Mouse (Mus musculus): Measurements from ENCODE around the gene Pdzd8. TPM values are rescaled to one million over a fixed set of nuclear protein-coding genes. Genes with fewer than 3 reads are reported as not detected.
A peak's percentile ranks its signal among the peaks of the same experiment; 100 is the strongest.

Gene Pdzd8
- polyA plus RNA-seq, 1 experiment, result 35.1 TPM

DNA sequence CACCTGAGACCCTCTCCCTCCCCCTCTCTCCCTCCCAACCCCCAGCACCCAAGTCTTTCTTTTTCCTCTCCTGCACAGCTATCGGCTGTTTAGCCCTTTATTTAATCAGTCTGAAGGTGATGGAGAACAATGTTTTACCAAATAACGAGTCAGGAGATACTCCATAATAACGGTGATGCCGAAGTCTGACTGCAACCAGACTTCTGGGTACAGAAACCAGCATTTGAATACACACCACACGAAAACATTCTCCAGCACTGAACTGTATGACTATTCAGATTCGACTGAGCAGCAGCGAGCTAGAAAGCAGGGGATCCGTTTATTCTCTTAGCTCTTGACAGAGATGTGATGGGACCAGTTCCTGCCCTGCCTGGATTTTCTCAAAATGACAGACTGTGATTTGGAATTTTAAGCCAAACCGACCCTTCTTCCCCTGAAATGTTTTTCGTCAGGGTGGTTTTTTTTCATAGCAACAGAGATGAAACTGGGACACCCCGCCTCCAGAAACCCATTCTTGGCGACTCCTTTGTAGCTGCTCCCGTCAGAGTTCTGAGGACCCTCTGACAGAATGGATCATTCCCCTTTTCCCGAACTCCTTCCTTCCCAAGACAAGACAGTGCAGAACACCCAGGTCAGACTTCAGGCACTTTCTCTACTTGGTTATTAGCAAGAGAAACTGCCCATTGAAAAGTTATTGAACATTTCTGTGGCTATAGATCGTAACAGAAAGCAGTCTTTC, 5.7 kb upstream of the Pdzd8 start:
- Histone ChIP-seq H3K36me3 (ENCODE audit: control insufficient read depth, insufficient read depth, low read length, poor library complexity, severe bottlenecking) (no peaks in the 10 kb centered on the region), H3K9ac (ENCODE audit: low read depth, poor library complexity, severe bottlenecking) (no peak overlapping the region), H3K27me3 (ENCODE audit: control insufficient read depth, insufficient read depth, low read length, poor library complexity, severe bottlenecking) (no peaks in the 10 kb centered on the region), H3K9me3 (replicated peaks; ENCODE audit: control insufficient read depth, insufficient read depth, low read length, poor library complexity, severe bottlenecking) (no peaks in the 10 kb centered on the region), H3K4me1 (ENCODE audit: control insufficient read depth, insufficient read depth, low read length) (no peaks in the 10 kb centered on the region), H3K4me3 (ENCODE audit: low read depth, low read length) (no peak overlapping the region), H3K27ac (ENCODE audit: insufficient read depth, low read length) (no peak overlapping the region)
- TF ChIP-seq POLR2A (IDR thresholded peaks at IDR 0.05; ENCODE audit: insufficient read depth, low read length) (no peak), EP300 (IDR thresholded peaks at IDR 0.05; ENCODE audit: insufficient read depth, low read depth, low read length) (no peak), CTCF (IDR thresholded peaks at IDR 0.05; ENCODE audit: low read depth, low read length) (no peak)

DNA sequence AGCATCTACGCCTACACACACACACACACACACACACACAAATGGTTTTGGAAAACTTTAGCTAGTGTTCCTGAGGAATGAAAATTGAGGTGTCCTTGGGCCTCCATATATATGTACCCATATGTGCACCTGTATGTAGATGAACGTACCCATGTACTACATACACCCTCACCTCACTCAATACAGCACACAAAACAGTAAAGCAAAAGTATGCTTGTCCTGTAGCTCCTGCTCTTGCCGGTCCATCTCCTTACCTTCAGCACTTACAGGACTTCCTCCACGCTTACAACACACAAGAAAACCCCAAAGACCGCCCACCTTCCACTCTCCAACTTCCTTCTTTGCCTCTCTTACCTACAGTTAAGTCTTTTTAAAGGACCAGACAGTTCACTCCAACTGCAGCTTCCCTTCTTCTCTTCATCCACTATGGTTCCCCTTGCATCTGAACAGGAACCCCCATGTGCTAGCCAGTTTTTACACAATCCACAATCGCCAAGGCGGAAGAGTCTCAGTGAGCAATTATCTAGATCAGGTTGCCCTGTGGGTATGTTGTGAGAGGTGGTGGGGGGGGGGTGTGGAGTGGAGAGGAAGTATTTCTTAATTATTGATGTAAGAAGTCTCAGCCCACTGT, 4.8 kb upstream of the Pdzd8 start:
- Histone ChIP-seq H3K27me3 (ENCODE audit: control insufficient read depth, insufficient read depth, low read length, poor library complexity, severe bottlenecking) (no peaks in the 10 kb centered on the region), H3K36me3 (ENCODE audit: control insufficient read depth, insufficient read depth, low read length, poor library complexity, severe bottlenecking) (no peaks in the 10 kb centered on the region), H3K9ac (ENCODE audit: low read depth, poor library complexity, severe bottlenecking) (no peak overlapping the region), H3K27ac (ENCODE audit: insufficient read depth, low read length) (no peak overlapping the region), H3K4me3 (ENCODE audit: low read depth, low read length) (no peak overlapping the region), H3K4me1 (ENCODE audit: control insufficient read depth, insufficient read depth, low read length) (no peaks in the 10 kb centered on the region), H3K9me3 (replicated peaks; ENCODE audit: control insufficient read depth, insufficient read depth, low read length, poor library complexity, severe bottlenecking) (no peaks in the 10 kb centered on the region)
- TF ChIP-seq POLR2A (IDR thresholded peaks at IDR 0.05; ENCODE audit: insufficient read depth, low read length) (no peak), EP300 (IDR thresholded peaks at IDR 0.05; ENCODE audit: insufficient read depth, low read depth, low read length) (no peak), CTCF (IDR thresholded peaks at IDR 0.05; ENCODE audit: low read depth, low read length) (no peak)

DNA sequence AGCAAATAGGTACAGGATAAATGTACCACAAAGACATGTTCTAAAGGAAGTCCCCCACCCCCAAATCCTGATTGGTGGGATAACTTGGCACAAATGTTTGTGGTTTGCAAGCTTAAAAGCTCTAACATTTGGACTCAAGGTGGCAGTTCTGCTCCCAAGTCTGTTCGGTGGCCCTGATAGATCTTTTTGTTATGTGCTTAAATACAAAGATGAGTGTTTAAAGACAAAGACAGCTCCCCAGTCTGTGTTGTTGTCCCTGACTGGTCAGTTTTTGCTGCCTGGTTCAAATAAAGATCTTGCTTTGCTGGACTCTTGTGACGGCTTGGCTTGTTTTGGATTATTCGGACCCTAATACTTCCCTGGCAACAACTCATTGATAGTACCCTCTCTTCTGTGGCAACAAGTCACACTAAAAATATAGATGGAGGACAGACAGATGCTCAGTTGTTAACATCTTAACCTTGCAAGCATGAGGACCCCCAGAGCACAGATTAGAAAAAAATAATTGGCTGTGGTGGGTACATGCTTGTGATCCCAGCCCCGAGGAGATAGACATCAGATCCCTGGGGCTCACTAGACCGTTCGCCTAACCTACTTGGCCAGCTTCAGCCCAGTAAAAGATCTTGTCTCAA, 3.9 kb upstream of the Pdzd8 start:
- Histone ChIP-seq H3K4me1 (ENCODE audit: control insufficient read depth, insufficient read depth, low read length) (no peaks in the 10 kb centered on the region), H3K9ac (ENCODE audit: low read depth, poor library complexity, severe bottlenecking) (no peak overlapping the region), H3K4me3 (ENCODE audit: low read depth, low read length) (no peak overlapping the region), H3K27ac (ENCODE audit: insufficient read depth, low read length) (no peak overlapping the region), H3K36me3 (ENCODE audit: control insufficient read depth, insufficient read depth, low read length, poor library complexity, severe bottlenecking) (no peaks in the 10 kb centered on the region), H3K27me3 (ENCODE audit: control insufficient read depth, insufficient read depth, low read length, poor library complexity, severe bottlenecking) (no peaks in the 10 kb centered on the region), H3K9me3 (replicated peaks; ENCODE audit: control insufficient read depth, insufficient read depth, low read length, poor library complexity, severe bottlenecking) (no peaks in the 10 kb centered on the region)
- TF ChIP-seq POLR2A (IDR thresholded peaks at IDR 0.05; ENCODE audit: insufficient read depth, low read length) (no peak), EP300 (IDR thresholded peaks at IDR 0.05; ENCODE audit: insufficient read depth, low read depth, low read length) (no peak), CTCF (IDR thresholded peaks at IDR 0.05; ENCODE audit: low read depth, low read length) (no peak)

DNA sequence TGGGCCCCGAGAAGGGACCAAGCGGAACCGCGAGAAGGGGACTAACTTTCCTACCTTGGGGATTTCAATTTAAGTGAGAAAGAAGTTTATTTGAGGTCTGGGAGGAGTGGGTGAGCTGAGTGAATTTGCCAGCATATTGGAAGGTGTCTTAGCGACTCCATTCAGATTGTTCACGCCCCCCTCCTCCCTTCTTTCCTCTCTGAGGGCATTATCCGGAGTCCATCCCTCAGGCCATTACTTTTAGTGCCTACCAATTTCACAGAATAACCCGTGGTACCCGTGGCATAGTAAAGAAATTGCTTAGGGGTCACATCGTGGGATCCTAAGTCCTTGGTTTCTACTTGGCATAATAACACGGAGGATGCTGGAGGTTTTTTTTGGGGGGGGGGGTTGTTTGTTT, 745 bp upstream of the Pdzd8 start:
- H3K27me3 ChIP-seq (ENCODE audit: control insufficient read depth, insufficient read depth, low read length, poor library complexity, severe bottlenecking), result no peaks in the 10 kb centered on the region
- H3K27ac ChIP-seq (ENCODE audit: insufficient read depth, low read length), result no peak overlapping the region
- no peaks in the 10 kb centered on the region for H3K9me3 ChIP-seq (replicated peaks; ENCODE audit: control insufficient read depth, insufficient read depth, low read length, poor library complexity, severe bottlenecking)
- peak overlapping the region; percentile 89 for H3K9ac ChIP-seq (ENCODE audit: low read depth, poor library complexity, severe bottlenecking)
- H3K36me3 ChIP-seq (ENCODE audit: control insufficient read depth, insufficient read depth, low read length, poor library complexity, severe bottlenecking), result no peaks in the 10 kb centered on the region
- H3K4me3 ChIP-seq (ENCODE audit: low read depth, low read length), result peak overlapping the region; percentile 71
- H3K4me1 ChIP-seq (ENCODE audit: control insufficient read depth, insufficient read depth, low read length), result no peaks in the 10 kb centered on the region
- TF ChIP-seq POLR2A (IDR thresholded peaks at IDR 0.05; ENCODE audit: insufficient read depth, low read length) (no peak), EP300 (IDR thresholded peaks at IDR 0.05; ENCODE audit: insufficient read depth, low read depth, low read length) (no peak), CTCF (IDR thresholded peaks at IDR 0.05; ENCODE audit: low read depth, low read length) (no peak)

DNA sequence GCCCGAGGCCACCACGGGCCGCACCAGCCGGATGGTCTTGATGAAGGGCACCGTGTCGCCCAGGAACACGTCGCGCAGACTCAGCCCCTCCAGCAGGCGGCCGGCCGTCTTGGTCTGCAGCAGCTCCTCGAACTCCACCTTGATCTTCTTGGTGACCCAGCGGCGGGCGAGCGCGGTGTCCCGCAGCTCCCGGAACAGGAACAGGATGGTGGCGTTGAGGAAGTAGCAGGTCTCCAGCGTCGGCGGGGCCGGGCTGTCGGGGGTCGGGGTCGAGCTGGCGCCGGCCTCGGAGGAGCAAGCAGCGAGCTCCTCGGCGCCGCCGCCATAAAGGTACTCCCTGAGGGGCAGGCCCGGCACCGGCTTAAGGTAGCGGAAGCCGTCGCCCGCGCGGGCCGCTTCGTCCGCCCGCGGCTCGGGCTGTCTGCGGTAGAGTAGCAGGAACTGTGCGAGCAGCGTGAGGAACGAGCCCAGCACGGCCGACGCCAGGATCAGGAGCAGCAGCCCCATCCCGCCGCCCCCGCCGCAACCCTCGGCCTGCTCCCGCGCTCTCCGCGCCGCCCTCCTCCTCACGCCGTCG, 411 bp downstream of the Pdzd8 start:
- H3K4me3 ChIP-seq (ENCODE audit: low read depth, low read length), result peak overlapping the region; percentile 58
- no peaks in the 10 kb centered on the region for H3K36me3 ChIP-seq (ENCODE audit: control insufficient read depth, insufficient read depth, low read length, poor library complexity, severe bottlenecking)
- H3K9me3 ChIP-seq (replicated peaks; ENCODE audit: control insufficient read depth, insufficient read depth, low read length, poor library complexity, severe bottlenecking), result no peaks in the 10 kb centered on the region
- H3K27ac ChIP-seq (ENCODE audit: insufficient read depth, low read length), result no peak overlapping the region
- no peaks in the 10 kb centered on the region for H3K27me3 ChIP-seq (ENCODE audit: control insufficient read depth, insufficient read depth, low read length, poor library complexity, severe bottlenecking)
- no peak for TF ChIP-seq POLR2A (IDR thresholded peaks at IDR 0.05; ENCODE audit: insufficient read depth, low read length)
- TF ChIP-seq EP300 (IDR thresholded peaks at IDR 0.05; ENCODE audit: insufficient read depth, low read depth, low read length), result no peak
- TF ChIP-seq CTCF (IDR thresholded peaks at IDR 0.05; ENCODE audit: low read depth, low read length), result no peak
- peak overlapping the region; percentile 89 for H3K9ac ChIP-seq (ENCODE audit: low read depth, poor library complexity, severe bottlenecking)
- no peaks in the 10 kb centered on the region for H3K4me1 ChIP-seq (ENCODE audit: control insufficient read depth, insufficient read depth, low read length)
